Mouse (Mus musculus) bone marrow, adult 2 months (tissue): ENCODE measurements at regions not wholly inside any gene's neighbourhood (a gene's known extent, or its start where the extent isn't known, plus 50 kb on each side); places are given as distances from the start of the nearest gene placed in this dataset.

Experiments used
- CTCF ChIP-seq: fragments of 200-500 bp; IDR thresholded peaks from 2 replicates; pipeline ENCODE4 v1.5.1; 2011; ENCODE audit warnings: low read length, control low read depth; ENCODE audit not compliant: control insufficient read depth, insufficient read depth
- POLR2A ChIP-seq: fragments of 200-500 bp; IDR thresholded peaks from 2 replicates; pipeline ENCODE4 v1.6.1; 2011; ENCODE audit warnings: low read depth, mild to moderate bottlenecking, control low read depth, low read length, borderline replicate concordance; ENCODE audit not compliant: control insufficient read depth

DNA sequence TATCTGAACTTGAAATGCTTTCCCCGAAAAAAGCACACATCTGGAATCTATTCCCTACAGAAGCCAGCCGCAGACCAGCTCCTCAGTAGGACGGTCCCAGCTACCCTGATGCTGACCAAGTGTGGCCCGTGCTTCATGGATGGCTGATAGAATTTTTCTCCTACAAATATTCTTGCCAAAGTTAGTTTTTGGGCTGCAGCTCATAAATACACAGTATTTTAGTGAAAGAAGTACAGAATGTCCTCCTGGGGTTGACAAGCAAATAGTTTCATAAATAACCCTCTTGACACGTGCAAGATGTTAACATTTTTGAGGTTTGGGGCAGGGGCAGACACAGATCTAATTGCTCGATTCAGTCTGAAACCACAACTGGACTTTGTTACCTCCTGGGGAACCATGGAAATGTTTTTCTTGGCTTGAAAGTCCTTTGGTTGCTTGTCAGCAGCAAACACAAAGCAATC lies 91.0 kb upstream of the Adra1b start:
- TF ChIP-seq CTCF, result no peak
- no peak for TF ChIP-seq POLR2A
